Mouse (Mus musculus) stomach, embryonic 14.5 days (tissue): ENCODE measurements around the gene Htr6. TPM values are rescaled to one million over a fixed set of nuclear protein-coding genes. Genes with fewer than 3 reads are reported as not detected.

Experiments
- ATAC-seq: fragments of 200-750 bp; cut with Nextera tagmentation; 2 replicates; pipeline ENCODE4 v1.8.0; 2017; ENCODE audit warnings: low read depth, moderate TSS enrichment; ENCODE audit not compliant: insufficient number of reproducible peaks, insufficient read depth, low FRiP score
- H3K27ac ChIP-seq: fragments of 300-500 bp; sonication (generic); 2 replicates; pipeline ENCODE4 v1.5.1; 2014; ENCODE audit warnings: mild to moderate bottlenecking, low read length, moderate library complexity, mixed read lengths
- H3K27me3 ChIP-seq: fragments of 300-500 bp; sonication (generic); 2 replicates; pipeline ENCODE4 v1.6.1; 2014; ENCODE audit warnings: low read length, control low read depth, mixed read lengths; ENCODE audit not compliant: control insufficient read depth, insufficient read depth
- H3K36me3 ChIP-seq: fragments of 300-500 bp; sonication (generic); 2 replicates; pipeline ENCODE4 v1.6.1; 2014; ENCODE audit warnings: mild to moderate bottlenecking, control low read depth, low read length, moderate library complexity, mixed read lengths; ENCODE audit not compliant: control insufficient read depth, insufficient read depth
- H3K4me1 ChIP-seq: fragments of 300-500 bp; sonication (generic); 2 replicates; pipeline ENCODE4 v1.6.1; 2014; ENCODE audit warnings: low read length, control low read depth, mixed read lengths; ENCODE audit not compliant: control insufficient read depth, insufficient read depth
- H3K4me2 ChIP-seq: fragments of 300-500 bp; sonication (generic); replicated peaks from 2 replicates; pipeline ENCODE4 v1.6.1; 2014; ENCODE audit warnings: low read depth, low read length, control low read depth
- H3K4me3 ChIP-seq: fragments of 300-500 bp; sonication (generic); 2 replicates; pipeline ENCODE4 v1.5.1; 2014; ENCODE audit warnings: low read depth, low read length, control low read depth
- H3K9ac ChIP-seq: fragments of 300-500 bp; sonication (generic); replicated peaks from 2 replicates; pipeline ENCODE4 v1.6.1; 2014; ENCODE audit warnings: low read depth, mild to moderate bottlenecking, control low read depth, low read length, moderate library complexity, mixed read lengths
- H3K9me3 ChIP-seq: fragments of 300-500 bp; sonication (generic); 2 replicates; pipeline ENCODE4 v1.6.1; 2016; ENCODE audit warnings: low read depth, low read length, control low read depth; ENCODE audit not compliant: control insufficient read depth
- WGBS: fragments of 180-500 bp; shearing (Covaris S2); extraction: QIAGEN DNeasy Blood & Tissue Kit; methylation state at CpG from one replicate; pipeline ENCODE4 v1.1.7; 2014; 5-methylcytosine and 5-hydroxymethylcytosine counted together
- polyA plus RNA-seq: library from polyadenylated mRNA; unstranded; fragments of >200 nt; fragmentation: Nextera tagmentation; extraction: Ambion mirVana; gene quantifications from 2 replicates; pipeline ENCODE4 v1.2.1, GENCODE M21; 2014

Htr6 gene
- polyA plus RNA-seq, 1 experiment from 2014 or later = not detected

DNA sequence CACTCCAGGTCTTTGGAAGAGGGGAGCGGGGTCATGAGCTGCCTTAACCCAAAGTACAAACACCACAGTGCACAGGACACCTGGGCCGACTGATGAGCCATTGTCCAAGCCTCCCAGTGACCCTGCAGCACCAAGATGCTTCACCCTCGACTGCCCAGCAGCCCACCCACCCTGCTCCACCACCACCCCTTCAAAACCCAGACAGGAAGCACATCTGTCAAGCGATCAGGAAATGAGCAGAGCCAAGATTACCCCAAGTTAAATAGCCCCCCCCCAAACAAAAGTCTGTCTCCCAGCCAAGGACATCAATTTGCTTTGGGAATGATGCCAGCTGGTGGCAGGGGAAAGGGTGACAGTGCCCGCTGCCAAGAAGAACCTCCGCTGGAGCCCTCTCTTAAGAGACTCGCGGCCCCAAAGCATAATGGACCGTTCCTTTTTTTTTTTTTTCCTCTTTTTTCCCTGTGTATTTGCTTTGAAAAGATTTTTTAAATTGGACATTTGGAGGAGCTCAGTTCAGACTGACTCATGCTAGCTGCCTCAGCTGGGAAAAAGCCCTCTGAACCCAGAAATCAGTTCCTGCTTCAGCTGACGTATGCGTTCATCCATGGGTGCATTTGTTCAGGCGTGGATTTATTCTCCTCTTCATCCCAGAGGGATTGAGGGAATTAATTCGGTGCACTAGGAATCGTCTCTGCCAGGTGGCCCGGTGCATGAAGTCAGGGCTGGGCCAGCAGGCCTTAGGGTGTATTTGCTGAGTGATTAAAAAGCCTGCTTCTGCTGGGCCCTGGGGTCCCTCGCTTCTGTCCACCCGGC is 37.4 kb downstream of the Htr6 start:
- no peaks in the 10 kb centered on the region for H3K27me3 ChIP-seq
- no peak overlapping the region for H3K4me2 ChIP-seq
- no peak for ATAC-seq
- 46% methylated on average over 17 of the region's 17 CpGs for WGBS
- no peak overlapping the region for H3K27ac ChIP-seq
- no peaks in the 10 kb centered on the region for H3K36me3 ChIP-seq
- no peaks in the 10 kb centered on the region; the same call in 1 of the 2 replicates for H3K9me3 ChIP-seq
- no peak overlapping the region for H3K9ac ChIP-seq
- 0 out of 2 replicates have a peak, but pooled peaks cover 8% of the 10 kb centered on the region for H3K4me1 ChIP-seq
- H3K4me3 ChIP-seq = no peak overlapping the region

DNA sequence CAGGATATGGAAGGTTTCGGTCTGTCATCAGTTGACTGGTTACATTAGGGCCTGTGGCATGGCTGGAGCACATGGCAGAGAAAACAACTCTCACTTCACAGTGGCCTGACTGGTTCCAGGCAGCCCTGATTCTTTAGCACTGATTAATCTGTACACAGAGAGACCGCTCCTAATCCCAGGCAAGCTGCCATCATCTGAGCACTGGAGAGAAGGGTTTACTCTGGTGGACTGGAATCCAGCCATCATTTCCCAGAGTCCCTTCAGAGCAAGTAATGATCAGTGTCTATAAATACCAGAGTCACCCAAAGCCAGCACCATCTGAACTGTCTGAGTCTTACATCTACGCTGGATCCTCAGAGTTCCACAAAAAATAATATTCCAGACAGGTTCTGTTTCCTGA is 39.6 kb downstream of the Htr6 start:
- no peaks in the 10 kb centered on the region for H3K27me3 ChIP-seq
- H3K4me2 ChIP-seq = no peak overlapping the region
- H3K4me1 ChIP-seq = 0 out of 2 replicates have a peak, but pooled peaks cover 8% of the 10 kb centered on the region
- H3K4me3 ChIP-seq = no peak overlapping the region
- no peak overlapping the region for H3K27ac ChIP-seq
- ATAC-seq = no peak
- no peak overlapping the region for H3K9ac ChIP-seq
- no peaks in the 10 kb centered on the region for H3K36me3 ChIP-seq
- 91% methylated on average over 3 of the region's 3 CpGs for WGBS
- H3K9me3 ChIP-seq = no peaks in the 10 kb centered on the region; the same call in 1 of the 2 replicates

DNA sequence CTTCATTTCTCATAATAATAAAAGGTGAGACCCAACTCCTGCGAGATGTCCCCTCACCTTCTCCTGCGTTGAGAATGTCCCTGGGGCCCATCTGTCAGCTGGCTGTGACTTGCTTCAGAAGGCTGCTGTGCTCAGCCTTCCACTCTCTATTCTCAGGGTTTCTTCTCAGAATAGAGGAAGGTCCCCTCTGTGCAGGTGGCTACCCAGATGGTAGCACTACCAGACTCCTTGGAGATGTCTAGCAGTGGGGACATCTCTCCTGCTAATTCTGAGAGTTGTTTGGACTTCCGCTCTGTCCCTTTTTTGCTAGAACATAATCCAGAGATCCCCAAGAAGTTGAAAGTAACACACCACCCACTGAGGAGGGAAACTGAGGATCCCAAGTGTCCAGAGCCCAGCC is 40.4 kb downstream of the Htr6 start:
- Histone ChIP-seq H3K4me1 (0 out of 2 replicates have a peak, but pooled peaks cover 8% of the 10 kb centered on the region), H3K27ac (no peak overlapping the region), H3K9ac (no peak overlapping the region), H3K4me3 (no peak overlapping the region), H3K9me3 (no peaks in the 10 kb centered on the region; the same call in 1 of the 2 replicates), H3K27me3 (no peaks in the 10 kb centered on the region), H3K4me2 (no peak overlapping the region), H3K36me3 (no peaks in the 10 kb centered on the region)
- WGBS = 94% methylated on average over 3 of the region's 3 CpGs
- ATAC-seq = no peak

DNA sequence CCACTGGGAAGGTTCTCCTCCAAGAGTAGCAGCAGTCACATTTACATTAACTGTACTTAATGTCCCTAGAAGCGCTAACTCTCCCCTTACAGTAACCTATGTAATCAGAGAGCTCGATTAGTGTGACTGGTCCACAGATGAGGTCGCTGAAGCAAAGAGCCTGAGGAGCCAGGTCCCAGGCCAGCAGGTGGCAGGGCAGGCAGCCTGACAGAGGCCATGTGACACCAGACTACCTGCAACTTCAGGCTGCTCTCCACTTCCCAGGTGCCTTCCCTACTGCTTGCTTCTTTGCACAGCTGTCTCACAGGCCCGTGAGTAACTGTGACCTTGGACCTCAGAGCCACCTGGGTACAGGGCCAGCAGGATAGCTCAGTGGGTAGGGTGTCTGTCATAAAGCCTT is 40.8 kb downstream of the Htr6 start:
- Histone ChIP-seq H3K27ac (no peak overlapping the region), H3K9me3 (no peaks in the 10 kb centered on the region; the same call in 1 of the 2 replicates), H3K27me3 (no peaks in the 10 kb centered on the region), H3K4me1 (0 out of 2 replicates have a peak, but pooled peaks cover 8% of the 10 kb centered on the region), H3K4me3 (no peak overlapping the region), H3K36me3 (no peaks in the 10 kb centered on the region), H3K9ac (no peak overlapping the region), H3K4me2 (no peak overlapping the region)
- ATAC-seq = no peak
- WGBS = 32% methylated on average over 4 of the region's 4 CpGs

DNA sequence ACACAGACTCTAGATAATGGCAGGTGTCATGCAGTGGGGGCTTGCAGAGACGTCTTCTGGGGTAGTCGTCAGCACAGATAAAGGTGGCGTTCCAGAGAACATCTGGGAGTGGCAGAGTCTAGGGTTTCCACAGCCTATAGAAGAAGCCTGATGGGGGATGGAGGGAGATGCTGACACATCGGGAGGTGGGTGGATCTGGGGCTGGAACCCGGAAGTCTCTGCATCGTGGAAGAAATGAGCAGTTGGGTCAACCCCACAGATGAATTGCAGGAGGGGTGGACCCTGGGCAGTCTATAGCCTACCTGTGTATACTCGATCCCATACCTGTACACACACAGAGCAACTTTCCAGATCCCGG is 41.4 kb downstream of the Htr6 start:
- Histone ChIP-seq H3K4me2 (no peak overlapping the region), H3K4me3 (no peak overlapping the region), H3K27me3 (no peaks in the 10 kb centered on the region), H3K4me1 (0 out of 2 replicates have a peak, but pooled peaks cover 8% of the 10 kb centered on the region), H3K9ac (no peak overlapping the region), H3K36me3 (no peaks in the 10 kb centered on the region), H3K27ac (no peak overlapping the region), H3K9me3 (no peaks in the 10 kb centered on the region; the same call in 1 of the 2 replicates)
- WGBS = 82% methylated on average over 8 of the region's 8 CpGs
- no peak for ATAC-seq

DNA sequence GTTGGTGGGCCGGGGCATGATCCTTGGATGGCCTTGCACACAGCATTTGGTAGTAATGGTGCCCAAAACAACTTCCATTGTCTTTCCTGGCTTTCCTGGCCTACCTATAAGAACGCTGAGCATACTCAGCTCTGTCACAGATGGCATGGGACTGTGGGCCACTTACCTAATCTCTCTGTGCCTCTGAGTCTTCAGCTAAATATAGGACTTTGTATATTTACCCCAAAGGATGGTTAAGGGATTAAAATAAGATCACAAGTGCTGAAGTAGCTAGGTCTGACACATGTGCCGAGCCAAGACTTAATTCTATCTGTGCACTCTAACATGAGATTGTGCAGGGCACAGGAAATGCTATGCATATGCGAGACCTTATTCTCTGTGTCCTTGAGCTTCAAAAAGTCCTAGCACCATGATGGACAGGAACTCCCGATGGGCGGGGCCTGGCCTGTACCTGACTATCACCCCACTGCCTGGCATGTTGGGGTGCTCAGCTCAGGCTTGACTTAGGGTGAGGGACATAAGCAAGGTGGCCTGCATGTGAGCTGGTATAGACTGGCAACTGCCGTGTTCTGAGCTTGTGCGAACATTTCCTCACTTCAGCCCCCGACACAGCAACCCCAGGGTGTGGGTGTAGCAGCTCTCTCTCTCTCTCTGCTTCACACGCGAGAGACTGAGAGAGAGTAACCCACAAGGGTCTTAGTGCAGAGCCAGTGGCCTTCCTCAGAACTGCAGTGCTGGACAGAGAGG is 41.9 kb downstream of the Htr6 start:
- H3K27ac ChIP-seq = no peak overlapping the region
- no peak for ATAC-seq
- 79% methylated on average over 11 of the region's 11 CpGs for WGBS
- no peaks in the 10 kb centered on the region; the same call in 1 of the 2 replicates for H3K9me3 ChIP-seq
- H3K4me1 ChIP-seq = 0 out of 2 replicates have a peak, but pooled peaks cover 7% of the 10 kb centered on the region
- no peaks in the 10 kb centered on the region for H3K36me3 ChIP-seq
- no peak overlapping the region for H3K4me2 ChIP-seq
- no peaks in the 10 kb centered on the region for H3K27me3 ChIP-seq
- H3K9ac ChIP-seq = no peak overlapping the region
- H3K4me3 ChIP-seq = no peak overlapping the region

DNA sequence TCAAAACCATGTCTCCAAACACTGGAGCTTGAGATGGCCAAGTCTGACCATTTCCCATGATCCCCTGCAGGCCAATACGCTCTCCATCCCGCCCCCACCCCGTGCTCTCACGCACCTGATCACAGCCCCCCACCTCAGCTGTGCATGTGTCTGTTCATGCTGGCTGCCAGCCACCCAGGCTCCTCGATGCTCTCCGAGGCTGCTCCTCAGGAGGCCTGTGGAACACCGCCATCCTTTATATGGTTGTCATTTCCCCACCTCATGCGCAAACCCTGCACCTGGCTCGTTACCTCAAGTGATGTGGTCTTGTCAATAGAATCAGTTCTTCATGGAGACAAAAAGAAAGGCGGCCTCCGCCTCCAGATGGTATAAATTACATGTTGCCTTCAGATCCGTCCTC is 42.8 kb downstream of the Htr6 start:
- Histone ChIP-seq H3K36me3 (no peaks in the 10 kb centered on the region), H3K9ac (no peak overlapping the region), H3K4me3 (no peak overlapping the region), H3K4me1 (no peaks in the 10 kb centered on the region), H3K9me3 (no peaks in the 10 kb centered on the region; the same call in 1 of the 2 replicates), H3K27me3 (no peaks in the 10 kb centered on the region), H3K27ac (no peak overlapping the region), H3K4me2 (no peak overlapping the region)
- no peak for ATAC-seq
- WGBS = 79% methylated on average over 12 of the region's 12 CpGs

DNA sequence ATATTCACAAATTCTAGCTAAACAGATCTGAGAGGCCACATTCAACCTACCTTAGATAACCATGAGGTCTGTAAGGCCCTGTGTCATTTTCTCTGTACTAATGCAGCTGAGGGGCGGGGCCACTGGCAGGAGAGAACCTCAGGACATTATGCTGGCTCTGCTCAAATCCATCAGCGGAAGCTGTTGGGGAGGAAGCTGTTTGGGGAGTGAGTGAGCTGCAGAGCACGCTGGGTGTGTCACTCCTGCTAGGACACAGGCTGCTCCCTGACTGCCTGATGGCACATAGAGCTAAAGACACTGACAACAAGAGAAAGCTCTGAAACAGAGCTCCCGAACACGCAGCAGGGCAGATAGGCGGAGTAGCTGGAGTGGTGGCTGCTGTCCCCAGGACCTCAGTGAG is 44.7 kb downstream of the Htr6 start:
- Histone ChIP-seq H3K27me3 (no peaks in the 10 kb centered on the region), H3K9ac (no peak overlapping the region), H3K9me3 (no peaks in the 10 kb centered on the region), H3K4me3 (no peak overlapping the region), H3K4me1 (no peaks in the 10 kb centered on the region), H3K36me3 (no peaks in the 10 kb centered on the region), H3K27ac (no peak overlapping the region), H3K4me2 (no peak overlapping the region)
- ATAC-seq = no peak
- WGBS = 52% methylated on average over 6 of the region's 6 CpGs
